Mouse (Mus musculus) spleen, adult 18-20 months (tissue): ENCODE results near the gene Grsf1.

Experiments
- DNase-seq, 2 experiments: peaks; one replicate each; pipeline ENCODE4 v3.0.0; 2022; ENCODE audit warnings: mixed read lengths in 2 of 2

The Grsf1 gene

GRCm38 (mm10) chr5:88675443-88676387 lies at the start of gene Grsf1:
Grsf1 (minus strand) TSS chr5:88676171.
- DNase-seq = peak; percentile 89 to 92

DNA sequence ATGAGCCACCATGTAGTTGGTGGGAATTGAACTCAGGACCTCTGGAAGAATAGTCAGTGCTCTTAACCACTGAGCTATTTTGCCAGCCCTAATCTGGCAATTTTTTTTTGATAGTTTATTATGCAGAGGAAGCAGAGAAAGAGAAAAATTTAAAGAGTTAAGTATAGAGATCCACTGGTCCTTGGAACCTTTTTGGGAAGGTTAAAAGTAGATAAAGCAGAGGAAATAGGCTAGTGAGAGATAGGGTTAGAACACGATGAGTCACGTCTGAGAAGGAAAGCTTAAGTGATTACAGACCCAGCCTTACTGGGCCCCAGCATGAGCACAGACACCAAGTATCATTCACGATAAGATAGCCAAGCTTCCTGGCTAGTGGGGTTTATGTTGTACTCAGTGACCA lies 48.1 kb upstream of the Grsf1 start:
- no peak for DNase-seq

- DNase-seq = peak in 1 of 2 experiments; percentile 6
These were observed 46.2 kb upstream of the Grsf1 start for GRCm38 (mm10) chr5:88722213-88722600.

DNA sequence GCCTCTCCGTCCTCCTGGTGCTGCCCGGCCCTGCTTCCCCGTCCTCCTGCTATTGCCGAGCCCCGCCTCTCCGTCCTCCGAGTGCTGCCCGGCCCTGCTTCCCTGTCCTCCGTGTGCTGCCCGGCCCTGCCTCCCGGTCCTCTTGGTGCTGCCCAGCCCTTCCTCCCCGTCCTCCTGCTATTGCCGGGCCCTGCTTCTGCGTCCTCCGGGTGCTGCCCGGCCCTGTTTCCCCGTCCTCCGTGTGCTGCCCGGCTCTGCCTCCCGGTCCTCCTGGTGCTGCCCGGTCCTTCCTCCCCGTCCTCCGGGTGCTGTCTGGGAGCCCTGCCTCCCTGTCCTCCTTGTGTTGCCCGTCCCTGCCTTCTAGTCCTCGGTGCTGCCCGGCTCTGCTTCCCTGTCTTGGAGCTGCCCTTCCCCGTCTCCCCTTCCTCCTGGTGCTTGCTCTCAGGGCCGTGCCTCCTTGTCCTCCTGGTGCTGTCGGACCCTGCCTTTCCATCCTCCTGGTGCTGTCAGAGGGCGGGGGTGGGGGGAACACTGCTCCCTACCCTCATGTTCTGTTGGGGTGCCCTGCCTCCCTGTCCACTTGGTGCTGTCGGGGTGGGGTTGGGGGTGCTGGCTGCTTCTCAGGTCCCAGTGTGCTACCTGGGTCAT lies 45.7 kb upstream of the Grsf1 start:
- peak; percentile 19 to 20 for DNase-seq

DNA sequence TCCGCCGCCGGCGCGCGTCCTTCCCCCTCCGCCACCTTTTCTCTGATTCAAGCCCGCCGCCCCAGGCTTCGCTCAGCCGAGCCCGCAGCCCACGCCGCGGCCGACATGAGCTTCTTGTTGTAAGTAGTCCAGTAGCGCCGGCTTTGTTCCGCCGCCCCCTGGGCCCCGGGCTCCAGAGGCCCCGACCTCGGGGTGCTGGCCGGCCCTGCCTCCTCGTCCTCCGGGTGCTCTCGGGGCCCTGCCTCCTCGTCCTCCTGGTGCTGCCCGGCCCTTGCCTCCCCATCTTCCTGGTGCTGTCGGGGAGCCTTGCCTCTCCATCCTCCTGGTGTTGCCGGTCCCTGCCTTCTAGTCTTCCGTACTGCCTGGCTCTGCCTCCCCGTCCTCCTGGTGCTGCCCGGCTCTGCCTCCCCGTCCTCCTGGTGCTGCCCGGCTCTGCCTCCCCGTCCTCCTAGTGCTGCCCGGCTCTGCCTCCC lies 45.1 kb upstream of the Grsf1 start:
- DNase-seq = no peak

DNA sequence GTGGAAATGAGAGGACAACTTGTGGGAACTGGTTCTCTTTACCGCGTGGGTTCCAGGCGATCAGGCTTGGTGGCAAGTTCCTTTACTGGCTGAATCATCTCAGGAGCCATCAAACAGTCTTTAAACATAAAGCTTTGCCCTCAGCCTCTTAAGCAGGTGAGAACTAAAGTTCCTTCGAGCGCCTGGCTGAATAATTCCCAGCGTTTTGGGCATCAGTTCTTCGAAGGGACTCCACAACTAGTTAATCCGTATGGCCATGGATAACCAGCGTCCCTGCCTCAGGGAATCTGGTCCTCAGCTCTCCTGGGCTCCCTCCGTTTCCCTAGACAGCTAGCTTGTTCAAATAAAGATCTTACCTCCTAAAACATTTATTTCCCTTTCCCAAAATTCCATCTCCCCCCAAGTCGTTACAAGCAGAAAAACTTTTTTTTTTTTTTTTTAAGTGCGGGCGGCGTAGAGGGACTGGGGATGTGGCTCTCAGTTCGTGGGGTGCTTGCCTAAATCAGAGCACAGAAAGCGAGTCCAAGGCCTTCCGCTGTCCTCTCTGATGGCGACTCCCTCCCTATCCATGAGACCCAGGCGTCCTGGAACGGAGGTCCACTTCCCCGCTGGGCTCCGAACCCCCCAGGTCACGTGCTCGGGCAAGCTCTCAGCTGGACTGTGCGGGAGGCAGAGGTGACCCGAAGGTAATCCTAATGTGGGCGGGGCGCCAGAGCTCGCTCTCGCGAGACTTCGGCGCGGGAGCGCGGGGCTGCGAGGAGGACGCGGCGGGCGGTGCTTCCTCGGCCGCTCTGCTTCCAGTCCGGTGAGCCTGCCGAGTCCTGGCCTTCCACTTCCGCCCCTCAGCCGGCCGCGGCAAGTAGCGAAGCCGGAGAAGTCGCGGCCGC lies 44.4 kb upstream of the Grsf1 start, which contains the start of gene Mob1b:
Mob1b (plus strand) TSS at position 740 of the 887 bp plus-strand sequence.
- DNase-seq = peak; percentile 93 to 98

- no peak for DNase-seq
These were observed 41.0 kb upstream of the Grsf1 start for GRCm38 (mm10) chr5:88716983-88717382.

DNA sequence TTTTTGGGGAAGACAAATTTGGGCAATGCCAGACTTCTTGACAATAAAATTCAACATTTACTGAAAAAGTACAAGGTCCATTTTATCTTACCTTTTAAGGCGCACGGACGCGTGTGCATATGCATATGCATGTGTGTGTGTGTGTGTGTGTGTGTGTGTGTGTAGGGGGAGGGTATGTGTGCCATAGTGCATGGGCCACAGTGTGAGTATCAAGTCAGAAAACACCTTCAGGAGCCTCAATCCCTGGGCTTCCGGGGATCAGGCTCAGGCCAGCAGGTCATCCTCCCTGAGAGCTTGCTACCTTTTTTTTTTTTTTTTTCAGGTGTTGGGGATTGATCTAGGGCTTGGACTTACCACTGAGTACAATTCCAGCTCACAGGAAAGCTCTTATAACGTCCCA lies 36.4 kb upstream of the Grsf1 start:
- no peak for DNase-seq

GRCm38 (mm10) chr5:88711618-88712224 lies 35.8 kb upstream of the Grsf1 start:
- DNase-seq = no peak

GRCm38 (mm10) chr5:88711128-88711527 lies 35.2 kb upstream of the Grsf1 start:
- DNase-seq = no peak

DNA sequence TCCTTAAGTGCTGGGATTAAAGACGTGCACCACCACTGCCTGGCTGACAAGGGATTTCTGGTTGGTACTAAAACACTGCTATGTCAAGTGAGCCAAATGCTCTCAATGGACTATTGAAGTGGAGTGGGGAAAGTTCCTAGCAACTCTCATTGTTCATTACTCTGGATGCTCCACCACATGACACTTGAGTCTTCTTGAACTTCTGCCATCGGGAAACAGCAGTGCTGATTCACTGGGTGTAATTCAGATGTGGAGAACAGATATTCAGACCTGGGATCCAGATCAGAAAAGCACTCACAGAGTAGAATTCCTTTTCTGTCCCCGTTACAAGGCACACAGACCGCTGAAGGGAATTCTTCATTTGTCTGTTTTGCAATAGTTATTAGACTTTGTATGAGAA lies 27.6 kb upstream of the Grsf1 start:
- no peak for DNase-seq

DNA sequence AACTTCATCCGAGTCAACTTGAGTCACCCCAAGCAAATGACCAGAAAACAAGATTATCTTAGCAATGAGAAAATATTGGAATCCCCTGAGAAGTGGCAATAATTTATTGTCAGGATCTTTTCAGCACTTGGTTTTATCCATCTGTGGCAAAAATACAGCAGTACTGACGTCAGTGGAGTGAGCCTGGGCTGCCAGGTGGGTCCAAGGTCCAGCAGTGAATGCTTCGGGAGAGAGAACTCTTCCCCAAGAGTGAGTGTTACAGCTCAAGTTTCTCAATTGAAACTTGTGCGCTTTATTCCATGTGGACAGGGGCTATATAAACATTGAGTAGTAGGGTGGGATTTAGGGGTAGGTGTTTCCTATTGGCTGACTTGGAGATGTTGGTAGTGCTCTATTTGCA lies 26.1 kb upstream of the Grsf1 start:
- DNase-seq = no peak

DNA sequence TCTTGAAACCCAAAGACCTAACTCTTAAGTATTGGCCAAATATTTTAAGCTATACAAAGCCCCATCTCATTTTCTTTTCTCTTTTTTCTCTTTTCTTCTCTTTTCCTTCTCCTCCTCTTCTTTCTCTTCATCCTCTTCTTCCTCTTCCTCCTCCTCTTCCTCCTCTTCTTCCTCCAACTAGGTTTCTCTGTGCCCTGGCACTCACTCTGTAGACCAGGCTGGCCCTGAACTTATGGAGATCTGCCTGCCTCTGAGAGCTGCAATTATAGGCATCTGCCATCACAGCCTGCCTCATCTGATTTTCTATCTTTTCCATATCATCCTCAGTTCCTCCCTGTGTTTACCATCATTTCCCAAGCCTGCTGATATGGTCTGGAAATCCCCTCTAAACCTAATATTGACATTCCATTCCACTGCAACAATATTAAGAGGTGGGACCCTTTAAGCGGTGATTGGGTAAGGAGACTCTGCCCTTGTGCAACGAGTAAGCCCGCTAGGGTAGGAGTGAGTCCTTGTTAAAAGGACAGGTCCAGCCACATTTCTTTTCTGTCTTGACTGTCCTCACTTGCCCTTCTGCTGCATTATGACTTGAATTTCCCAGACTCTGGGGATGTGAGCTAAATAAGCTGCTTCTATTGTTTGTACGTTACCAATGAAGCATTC lies 23.4 kb upstream of the Grsf1 start:
- DNase-seq = no peak

GRCm38 (mm10) chr5:88697291-88697690 lies 21.3 kb upstream of the Grsf1 start:
- DNase-seq = no peak

GRCm38 (mm10) chr5:88693057-88693456 lies 17.1 kb upstream of the Grsf1 start:
- DNase-seq = no peak

DNA sequence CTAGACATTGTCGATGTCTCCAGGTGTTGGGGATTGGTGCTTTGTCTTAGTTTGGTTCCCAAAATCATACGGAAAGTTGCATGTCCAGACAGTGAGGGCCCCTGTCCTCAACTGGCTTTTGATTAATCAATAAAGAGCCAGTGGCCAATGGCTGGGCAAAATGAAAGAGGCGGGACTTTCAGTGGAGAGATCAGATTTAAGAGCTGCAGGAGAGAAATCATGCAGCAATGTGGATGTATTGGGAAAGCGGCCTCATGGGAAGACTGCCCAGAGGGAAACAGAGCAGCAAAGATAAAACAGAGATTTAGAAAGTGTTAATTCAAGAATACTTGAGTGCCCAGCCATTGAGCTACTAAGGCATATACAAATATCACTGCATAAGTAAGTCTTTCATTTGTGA lies 16.6 kb upstream of the Grsf1 start:
- no peak for DNase-seq

DNA sequence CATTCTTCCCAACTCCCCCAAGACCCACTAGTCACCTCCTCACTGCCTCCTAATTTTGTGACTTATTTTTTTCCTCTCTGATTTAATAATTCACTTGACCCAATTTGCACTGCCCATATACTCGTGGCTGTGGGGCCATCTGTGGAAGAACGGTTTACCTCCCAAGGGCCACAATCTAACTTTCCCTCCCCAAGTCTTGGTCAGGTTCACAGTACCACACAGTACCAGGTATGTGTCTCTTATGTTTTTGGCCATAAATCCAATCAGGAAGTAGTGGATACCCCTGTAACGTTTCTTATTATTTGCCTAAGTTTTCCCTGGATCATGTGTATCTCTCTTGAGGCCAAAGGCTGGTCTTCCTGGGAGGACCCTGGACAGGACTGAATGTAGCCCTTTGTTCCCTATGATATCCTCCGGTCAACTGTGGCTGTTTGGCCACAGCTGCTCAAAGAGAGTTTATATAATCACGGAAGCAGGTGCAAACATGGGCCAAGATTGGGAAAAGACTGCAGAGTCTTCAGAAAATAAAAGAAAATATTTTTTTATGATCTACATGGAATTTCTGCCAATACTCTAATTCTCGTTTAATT lies 15.6 kb upstream of the Grsf1 start:
- DNase-seq = no peak

GRCm38 (mm10) chr5:88690681-88691505 lies 14.9 kb upstream of the Grsf1 start:
- DNase-seq = no peak

GRCm38 (mm10) chr5:88689279-88689938 lies 13.4 kb upstream of the Grsf1 start:
- DNase-seq = no peak
